8 mouse cellular contexts compared by ENCODE assay signal in genomic region chr14:78590335-78590734, GRCm38 (mm10). TPM values are rescaled to one million over a fixed set of nuclear protein-coding genes. Genes with fewer than 3 reads are reported as not detected.
A peak's percentile ranks its signal among the peaks of the same experiment; 100 is the strongest.
DNase-seq lines count a peak whose midpoint lies in the region; ATAC-seq and TF ChIP-seq lines count a peak whose summit lies in the region.

No protein-coding gene starts in this region.

- H3K9me3 ChIP-seq in forebrain, embryonic 16.5 days (ENCODE audit: control insufficient read depth, low read length): no peaks in the 10 kb centered on the region
- H3K9me3 ChIP-seq in neural tube, embryonic 12.5 days: no peaks in the 10 kb centered on the region

- no peak overlapping the region for H3K9ac ChIP-seq in forebrain, embryonic 16.5 days (replicated peaks; ENCODE audit: low read depth, low read length)
- H3K9ac ChIP-seq in neural tube, embryonic 12.5 days: no peak overlapping the region

- no peaks in the 10 kb centered on the region for H3K4me1 ChIP-seq in forebrain, embryonic 16.5 days (replicated peaks; ENCODE audit: control insufficient read depth, insufficient read depth, low read length)
- H3K4me1 ChIP-seq in neural tube, embryonic 12.5 days: no peaks in the 10 kb centered on the region

- no peak overlapping the region for H3K4me2 ChIP-seq in forebrain, embryonic 16.5 days (ENCODE audit: low read length)
- H3K4me2 ChIP-seq in neural tube, embryonic 12.5 days (replicated peaks): no peak overlapping the region

- TF ChIP-seq CTCF in gastrocnemius, adult 2 months (IDR thresholded peaks at IDR 0.05): peak; percentile 46

- H3K36me3 ChIP-seq in forebrain, embryonic 16.5 days (ENCODE audit: control insufficient read depth, insufficient read depth): 0 out of 2 replicates have a peak, but pooled peaks cover 1% of the 10 kb centered on the region
- peaks cover 18% of the 10 kb centered on the region for H3K36me3 ChIP-seq in neural tube, embryonic 12.5 days

- no peak overlapping the region for H3K27ac ChIP-seq in gastrocnemius, adult 2 months
- no peak overlapping the region for H3K27ac ChIP-seq in forebrain, embryonic 16.5 days (ENCODE audit: low read length)
- H3K27ac ChIP-seq in neural tube, embryonic 12.5 days: no peak overlapping the region

- H3K4me3 ChIP-seq in gastrocnemius, adult 2 months: no peak overlapping the region
- H3K4me3 ChIP-seq in forebrain, embryonic 16.5 days (replicated peaks; ENCODE audit: low read length): no peak overlapping the region
- no peak overlapping the region for H3K4me3 ChIP-seq in neural tube, embryonic 12.5 days

- intact Hi-C loops in gastrocnemius, adult 2 months (cut with DNase I): no loop called here
- intact Hi-C loops in gastrocnemius, postnatal 36 days (cut with DNase I): no loop called here
- intact Hi-C loops in left cerebral cortex, postnatal 25 days (cut with DNase I): no loop called here

- ATAC-seq in forebrain, embryonic 16.5 days: peak; percentile 62
- ATAC-seq in neural tube, embryonic 12.5 days (ENCODE audit: low FRiP score, low read depth): 0 out of 2 replicates have a peak, but pooled peaks have one; percentile 37

- 3% methylated on average over 2 of the region's 2 CpGs for WGBS in forebrain, embryonic 16.5 days
- WGBS in neural tube, embryonic 12.5 days: 10% methylated on average over 2 of the region's 2 CpGs

- H3K27me3 ChIP-seq in forebrain, embryonic 16.5 days (replicated peaks; ENCODE audit: control insufficient read depth, insufficient read depth, low read length): no peaks in the 10 kb centered on the region
- no peaks in the 10 kb centered on the region for H3K27me3 ChIP-seq in neural tube, embryonic 12.5 days (replicated peaks)

- DNase-seq in gastrocnemius, adult 2 months: peak; percentile 25
- no peak for DNase-seq in gastrocnemius, postnatal 36 days
- peak; percentile 70 for DNase-seq in A20 (ENCODE audit: low read depth, low spot score)
- DNase-seq in c-Kit-positive CD71-negative TER-119-negative erythroid progenitor cells, embryonic 14.5 days (ENCODE audit: low read depth): peak; percentile 32
- peak; percentile 57 to 62 for DNase-seq in left cerebral cortex, postnatal 25 days (ENCODE audit: low spot score in 2 of 2)
- no peak for DNase-seq in urinary bladder, adult 18-20 months (ENCODE audit: low spot score in 2 of 2)

RNA-seq across cellular contexts. Expression of gene Akap11, which starts 53.7 kb away (rescaled TPM):
- 10 to 100 TPM; 14.2 to 20.9 TPM for total RNA-seq in gastrocnemius, adult 2 months (2021)
- 10 to 100 TPM; 11.5 to 15.5 TPM for total RNA-seq in gastrocnemius, postnatal 36 days (2021)
- polyA plus RNA-seq in forebrain, embryonic 16.5 days (2015; fragmentation: Nextera tagmentation; extraction: Ambion mirVana): 44.0 and 46.3 TPM in 2 replicates
- total RNA-seq in left cerebral cortex, postnatal 25 days (2021): 100 to 1,000 TPM; 174 to 182 TPM
- polyA plus RNA-seq in neural tube, embryonic 12.5 days (2016; fragmentation: Nextera tagmentation; extraction: Ambion mirVana): 35.8 and 36.8 TPM in 2 replicates

Comparison
In these comparisons a context has a peak if more than half of its experiments do, and no peak if none do; other contexts are left out.
1. DNase-seq: peak in gastrocnemius, adult 2 months (single experiment), A20 (single experiment), c-Kit-positive CD71-negative TER-119-negative erythroid progenitor cells, embryonic 14.5 days (single experiment) and left cerebral cortex, postnatal 25 days (2 of 2); none in gastrocnemius, postnatal 36 days (0 of 2) and urinary bladder, adult 18-20 months (0 of 2).
2. RNA of gene Akap11, which starts 53.7 kb away (total RNA-seq): 174 to 182 TPM in left cerebral cortex, postnatal 25 days; 14.2 to 20.9 TPM in gastrocnemius, adult 2 months and 11.5 to 15.5 TPM in gastrocnemius, postnatal 36 days; every median in the first group is over 4 times any median in the second.